Mouse (Mus musculus) megakaryocyte-erythroid progenitor cell, adult 5-6 weeks (primary cell): ENCODE data around the gene Retreg3. TPM values are rescaled to one million over a fixed set of nuclear protein-coding genes. Genes with fewer than 3 reads are reported as not detected.
A peak's percentile ranks its signal among the peaks of the same experiment; 100 is the strongest.
"Not testable (repeated sequence)": the region's sequence is repeated elsewhere in the genome, so short reads cannot be mapped to it uniquely, and the experiment has no call there.

ENCODE experiments used
- ATAC-seq: replicated peaks from 2 replicates; pipeline ENCODE4 v1.8.0; 2016; ENCODE audit warnings: mild to moderate bottlenecking, inconsistent platforms; ENCODE audit not compliant: severe bottlenecking, poor library complexity, low FRiP score, low TSS enrichment
- total RNA-seq, 2 experiments: library from RNA; stranded (forward) in 1 of 2; stranded (reverse) in 1 of 2; fragments of 200-1000, 215-1000 nt in 1 of 2; fragments of >200 nt in 1 of 2; fragmentation: Nextera tagmentation in 1 of 2; gene quantifications; 2 replicates each; pipeline ENCODE4 v1.2.3; 2014 to 2017

Gene Retreg3
- 17.0 and 20.6 TPM in 2 replicates for total RNA-seq (2014; fragmentation: Nextera tagmentation)
- 29.3 and 36.7 TPM in 2 replicates for total RNA-seq (2017)

DNA sequence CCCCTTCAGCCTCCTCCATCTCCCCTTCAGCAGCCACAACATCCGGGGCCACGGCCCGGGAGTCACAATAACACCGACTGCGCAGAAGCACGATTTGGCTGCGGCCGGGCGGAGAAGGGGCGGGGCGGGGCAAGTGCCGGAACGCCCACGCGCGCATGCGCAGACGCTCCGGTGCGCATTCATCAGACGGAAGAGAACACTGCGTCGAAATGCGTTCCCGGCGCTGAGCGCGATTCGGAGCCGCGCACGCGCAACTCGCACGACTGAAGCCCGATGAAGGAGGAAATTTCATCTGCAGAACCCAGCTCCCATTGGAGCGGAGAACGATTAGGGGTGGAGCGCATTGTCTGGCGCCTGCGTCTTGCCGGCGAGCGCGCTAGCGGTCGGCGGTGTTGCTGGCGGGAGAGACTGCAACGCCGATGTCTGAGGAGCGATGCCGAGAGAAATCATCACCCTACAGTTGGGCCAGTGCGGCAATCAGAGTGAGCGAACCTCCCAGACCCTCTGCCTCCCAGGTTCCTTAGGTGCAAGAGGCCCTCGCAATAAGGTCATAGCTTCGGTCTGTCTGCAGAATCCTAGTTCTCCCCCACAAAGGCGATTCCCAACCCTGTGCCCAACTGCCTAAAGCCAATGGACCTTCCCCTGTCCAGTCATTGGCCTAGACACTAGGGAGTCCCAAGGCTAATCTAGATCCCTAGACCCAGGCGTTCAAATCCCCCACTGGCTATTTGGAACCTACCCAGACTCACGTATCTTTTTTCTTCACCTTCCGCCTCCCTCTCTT lies at the start of gene Retreg3, which contains the start of gene Tubg1:
TSS of gene Retreg3 (minus strand) at position 133 of the 784 bp plus-strand sequence.
TSS of gene Tubg1 (plus strand) at position 178 of the 784 bp plus-strand sequence.
- ATAC-seq = peak; percentile 90

DNA sequence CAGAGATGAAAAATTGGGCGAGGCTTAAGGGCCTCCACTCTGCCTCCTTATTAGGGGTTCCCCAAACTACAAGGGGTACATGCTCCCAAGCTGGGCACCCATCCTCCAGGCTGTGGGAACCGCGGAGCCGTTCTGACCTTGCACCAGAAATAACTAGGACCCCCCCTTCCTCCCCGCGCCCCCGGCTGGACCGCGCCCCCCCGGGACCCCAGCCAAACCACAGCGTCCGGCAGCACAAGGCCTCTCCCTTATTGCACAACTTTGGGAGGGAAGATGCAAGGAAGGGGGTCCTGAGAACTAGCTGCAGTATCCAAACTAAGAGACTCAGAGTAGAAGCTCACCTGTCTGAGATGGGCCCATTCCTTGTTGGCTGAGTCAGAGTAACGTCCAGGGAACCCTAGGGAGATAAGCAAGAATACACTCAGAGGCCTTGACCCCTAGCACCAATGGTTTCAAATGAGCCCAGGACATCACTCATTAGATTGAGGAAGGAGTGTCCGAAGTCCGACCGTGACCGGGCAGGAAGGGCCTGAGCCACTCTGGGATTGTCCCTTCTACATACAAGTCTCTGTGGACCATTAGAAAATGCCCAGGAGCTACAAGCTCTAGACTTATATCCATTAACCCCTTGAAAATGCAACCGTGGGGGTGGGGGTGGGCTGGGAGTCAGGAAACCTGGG lies 48.7 kb upstream of the Retreg3 start:
- no peak for ATAC-seq

DNA sequence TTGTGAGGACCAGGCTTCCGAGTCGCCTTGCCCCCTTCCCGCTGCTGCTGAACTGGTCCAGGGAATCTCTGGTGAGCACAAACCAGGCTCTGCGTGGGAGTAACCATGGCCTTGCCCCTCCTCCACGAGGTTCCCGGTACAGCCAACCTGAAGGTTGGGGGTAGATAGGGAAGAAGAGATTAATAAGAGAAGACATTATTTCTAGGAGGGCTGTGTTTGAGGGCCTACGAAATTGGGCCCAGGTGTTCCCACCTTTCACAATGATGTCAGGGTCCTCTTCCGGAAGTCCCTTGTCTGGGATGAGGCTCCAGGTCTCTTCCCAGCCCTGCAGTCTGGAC lies 48.2 kb upstream of the Retreg3 start:
- ATAC-seq = no peak

GRCm38 (mm10) chr11:101167211-101167962 lies 47.7 kb upstream of the Retreg3 start:
- no peak for ATAC-seq

DNA sequence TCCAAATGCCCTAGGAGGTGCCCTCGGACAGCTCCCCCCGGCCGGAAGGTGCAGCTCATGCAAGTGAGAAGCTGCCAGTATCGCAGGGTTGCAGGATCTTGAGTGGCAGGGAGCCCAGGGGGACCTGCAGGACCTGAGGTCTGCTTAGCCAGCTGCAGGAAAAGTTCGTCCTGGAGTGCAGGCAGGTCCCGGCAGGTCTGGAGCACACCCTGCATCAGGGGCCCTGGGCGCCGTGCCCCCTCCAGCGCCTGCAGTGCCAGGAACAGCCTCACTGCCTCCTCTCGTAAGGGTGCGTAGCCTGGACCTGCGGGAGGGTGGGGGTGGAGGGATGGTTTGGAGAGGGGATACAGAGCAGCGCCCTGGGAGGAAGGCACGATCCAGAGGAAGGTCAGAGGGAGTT lies 46.7 kb upstream of the Retreg3 start:
- no peak for ATAC-seq

GRCm38 (mm10) chr11:101164677-101165580 lies 45.2 kb upstream of the Retreg3 start:
- peak; percentile 41; the same call in 1 of the 2 replicates for ATAC-seq

GRCm38 (mm10) chr11:101164351-101164665 lies 44.6 kb upstream of the Retreg3 start:
- no peak for ATAC-seq

DNA sequence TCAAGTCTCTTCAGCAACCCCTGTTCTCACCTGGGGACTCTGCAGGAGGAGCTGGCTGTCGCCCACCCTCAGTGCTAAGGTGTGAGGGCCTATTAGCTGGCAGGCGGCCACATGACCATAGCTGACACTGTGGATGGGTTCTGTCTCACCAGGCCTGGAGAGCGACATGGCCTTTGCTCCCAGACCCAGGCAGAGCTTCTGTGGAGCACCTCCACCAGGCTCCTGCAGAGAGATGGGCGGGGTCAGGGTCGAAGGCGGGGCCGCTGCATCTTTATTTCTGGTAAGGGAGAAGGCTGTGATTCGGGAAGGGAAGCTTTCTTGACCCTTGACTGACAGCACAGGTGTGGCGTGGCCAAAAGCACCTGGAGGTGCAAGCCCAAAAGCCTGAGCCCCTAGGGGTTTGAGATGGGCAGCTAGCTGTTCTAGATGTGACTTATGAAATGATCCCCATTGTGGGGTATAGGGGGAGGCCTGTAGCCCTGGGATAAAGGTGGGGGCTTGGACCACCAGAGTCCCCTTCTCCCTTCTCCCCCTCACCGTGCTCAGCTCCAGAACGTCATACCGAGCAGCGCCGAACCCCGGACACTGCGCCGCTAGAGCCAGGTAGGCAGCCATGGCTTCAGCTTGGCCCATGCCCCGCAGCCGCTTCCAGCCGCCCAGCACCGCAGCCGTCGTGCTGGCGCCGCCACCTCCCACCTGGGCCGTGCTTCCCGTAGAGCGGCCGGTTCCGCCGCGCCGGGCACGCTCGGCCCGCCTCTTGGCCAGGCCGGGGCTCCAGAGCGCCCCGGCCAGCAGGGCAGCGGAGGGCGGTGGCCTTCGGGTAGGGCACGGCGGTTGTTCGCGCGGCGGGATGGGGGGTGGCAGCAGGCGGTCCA lies 44.0 kb upstream of the Retreg3 start:
- no peak for ATAC-seq

- no peak for ATAC-seq
These were observed 43.1 kb upstream of the Retreg3 start for GRCm38 (mm10) chr11:101162772-101163171.

DNA sequence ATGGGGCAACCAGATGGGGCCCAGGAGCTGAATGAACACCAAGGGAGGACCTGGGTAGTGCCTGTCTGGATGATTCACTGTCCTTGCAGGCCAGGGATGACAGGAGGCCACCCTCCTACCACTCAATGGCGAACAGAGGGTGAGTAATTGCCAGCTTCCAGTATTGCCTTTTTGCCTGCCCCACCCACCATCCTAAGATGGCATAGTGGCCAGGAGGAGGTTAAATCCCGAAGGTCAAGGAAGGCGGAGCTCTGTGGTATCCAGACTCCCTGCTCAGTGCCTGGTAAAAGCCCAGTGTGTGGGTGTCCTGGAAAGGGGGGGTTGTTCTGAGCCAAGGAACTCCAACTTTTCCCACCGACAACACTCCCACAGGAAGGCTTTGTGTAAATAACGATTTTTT lies 42.6 kb upstream of the Retreg3 start:
- no peak for ATAC-seq

DNA sequence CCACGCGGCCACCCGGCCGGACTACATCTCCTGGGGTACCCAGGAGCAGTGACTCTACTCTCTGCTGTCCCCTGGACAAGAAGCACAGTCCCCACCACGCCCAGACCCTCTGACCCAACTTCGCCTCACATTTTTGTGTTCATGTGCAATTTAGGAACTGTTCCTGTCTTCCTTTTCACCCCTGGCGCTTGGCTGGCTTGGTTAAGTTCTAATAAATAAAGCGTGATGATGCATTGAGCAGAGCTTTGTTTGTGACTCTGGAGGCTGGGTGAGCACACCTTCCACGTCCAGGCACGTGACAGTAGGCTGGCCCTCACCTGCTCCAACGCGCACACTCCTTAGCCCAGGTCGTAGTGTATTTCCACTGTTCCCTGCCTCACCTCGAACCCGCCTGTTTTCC lies 41.9 kb upstream of the Retreg3 start:
- no peak for ATAC-seq

DNA sequence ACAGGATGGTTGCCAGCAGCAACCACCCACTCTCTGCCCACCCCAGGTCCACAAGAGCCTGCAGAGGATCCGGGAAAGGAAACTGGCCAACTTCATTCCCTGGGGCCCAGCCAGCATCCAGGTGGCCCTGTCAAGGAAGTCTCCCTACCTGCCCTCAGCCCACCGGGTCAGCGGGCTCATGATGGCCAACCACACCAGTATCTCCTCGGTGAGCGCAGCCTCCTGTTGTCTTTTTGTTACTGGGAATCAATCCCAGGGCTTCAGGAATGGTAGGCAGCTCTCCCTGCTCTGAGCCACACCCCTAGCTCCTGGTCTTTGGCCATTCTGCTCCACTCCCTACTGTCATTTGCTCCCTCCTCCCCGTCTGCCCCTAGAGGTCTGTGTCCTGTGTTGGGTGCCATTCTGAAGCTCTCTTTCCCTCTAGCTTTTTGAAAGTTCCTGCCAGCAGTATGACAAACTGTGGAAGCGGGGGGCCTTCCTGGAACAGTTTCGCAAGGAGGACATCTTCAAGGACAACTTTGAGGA lies 41.4 kb upstream of the Retreg3 start:
- not testable (repeated sequence) for ATAC-seq

GRCm38 (mm10) chr11:101160151-101160550 lies 40.5 kb upstream of the Retreg3 start:
- ATAC-seq = not testable (repeated sequence)

DNA sequence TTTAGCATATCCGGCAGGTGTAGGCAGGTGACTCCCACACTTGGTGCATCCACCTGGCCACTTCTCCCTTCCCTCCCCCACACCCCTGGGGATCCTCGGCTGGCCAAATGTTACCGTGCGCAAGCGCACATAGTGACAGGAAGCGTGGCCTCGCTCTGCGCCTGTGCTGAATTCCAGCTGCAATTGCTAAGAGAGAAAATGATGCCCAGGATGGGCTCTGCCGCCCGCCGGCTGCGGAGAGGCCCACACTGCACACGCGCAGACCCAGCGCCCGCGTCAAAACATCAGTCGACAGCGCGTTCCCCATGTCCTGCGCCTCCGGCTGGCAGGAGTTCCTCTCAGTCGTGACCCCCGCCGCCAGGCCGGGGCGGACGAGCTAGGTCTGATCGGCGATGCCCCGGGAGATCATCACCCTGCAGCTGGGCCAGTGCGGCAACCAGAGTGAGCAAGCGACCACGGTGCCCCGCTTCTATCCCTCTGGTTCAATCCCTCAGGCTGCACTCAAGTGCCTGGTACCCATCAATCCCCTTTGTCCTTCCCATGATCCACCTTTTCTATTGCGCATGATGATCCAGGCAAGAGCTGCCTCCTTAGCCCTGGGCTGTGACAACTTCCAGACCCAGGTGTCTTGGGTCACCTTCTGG lies 36.2 kb upstream of the Retreg3 start, which contains the start of gene Tubg2:
TSS of gene Tubg2 (plus strand) at position 180 of the 644 bp plus-strand sequence.
- no peak for ATAC-seq

DNA sequence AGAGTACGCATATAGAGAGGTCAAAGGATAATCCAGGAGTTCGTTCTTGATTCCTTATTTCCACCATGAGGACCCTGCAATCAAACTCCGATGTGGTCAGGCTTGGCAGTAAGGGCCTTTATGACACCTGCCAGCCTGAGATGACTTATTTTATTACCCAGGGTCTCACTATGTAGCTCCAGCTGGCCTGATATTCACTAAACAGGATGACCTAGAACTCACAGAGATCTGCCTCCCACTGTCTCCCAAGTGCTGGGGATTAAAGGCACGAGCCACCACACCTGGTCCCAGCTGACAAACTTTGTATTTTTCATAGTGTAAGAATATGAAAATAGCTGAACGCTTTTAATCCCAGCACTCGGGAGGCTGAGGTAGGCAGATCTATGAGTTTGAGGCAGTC lies 35.5 kb upstream of the Retreg3 start:
- no peak for ATAC-seq

DNA sequence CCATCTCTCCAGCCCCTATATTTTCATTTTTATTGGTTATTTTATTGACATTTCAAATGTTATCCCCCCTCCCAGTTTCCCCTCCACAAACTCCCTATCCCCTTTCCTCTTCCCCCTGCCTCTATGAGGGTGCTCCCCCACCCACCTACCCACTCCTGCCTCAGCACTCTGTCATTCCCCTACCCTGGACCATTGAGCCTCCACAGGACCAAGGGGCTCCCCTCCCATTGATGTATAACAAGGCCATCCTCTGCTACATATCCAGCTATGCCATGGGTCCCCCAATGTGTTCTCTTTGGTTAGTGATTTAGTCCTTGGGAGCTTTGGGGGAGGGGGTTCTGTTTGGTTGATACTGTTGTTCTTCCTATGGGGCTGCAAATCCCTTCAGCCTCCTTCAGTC lies 35.0 kb upstream of the Retreg3 start:
- no peak for ATAC-seq

DNA sequence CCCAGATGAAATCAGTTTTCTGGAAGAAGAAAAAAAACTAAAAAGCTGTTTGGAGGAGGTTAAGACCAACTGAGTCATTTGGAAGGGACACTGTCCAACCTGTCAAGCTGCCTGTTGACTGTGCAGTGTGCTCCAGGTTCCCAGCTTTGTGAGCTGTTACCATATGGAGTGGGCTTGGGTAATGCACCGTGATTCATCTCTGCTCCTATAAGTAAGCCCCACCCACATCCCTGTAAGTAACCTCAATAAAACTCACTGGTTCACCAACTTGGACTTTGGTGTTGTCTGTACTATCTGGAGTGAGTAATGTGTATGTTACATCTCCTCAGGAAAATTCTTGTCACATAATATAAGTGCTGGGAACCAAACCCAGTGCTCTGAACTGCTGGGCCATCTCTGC lies 33.1 kb upstream of the Retreg3 start:
- no peak for ATAC-seq

- ATAC-seq = no peak
These were observed 31.4 kb upstream of the Retreg3 start for GRCm38 (mm10) chr11:101151063-101151462.
